Mouse (Mus musculus) hindbrain, embryonic 13.5 days (tissue): ENCODE measurements at regions not wholly inside any gene's neighbourhood (a gene's known extent, or its start where the extent isn't known, plus 50 kb on each side); places are given as distances from the start of the nearest gene placed in this dataset.

ENCODE experiments used
- ATAC-seq: fragments of 200-750 bp; cut with Nextera tagmentation; 2 replicates; pipeline ENCODE4 v1.8.0; 2017; ENCODE audit warnings: moderate TSS enrichment; ENCODE audit not compliant: low FRiP score
- H3K27ac ChIP-seq: fragments of 300-500 bp; sonication (generic); 2 replicates; pipeline ENCODE4 v1.5.1; 2015; ENCODE audit warnings: inconsistent platforms, mild to moderate bottlenecking, moderate library complexity
- H3K27me3 ChIP-seq: fragments of 300-500 bp; sonication (generic); 2 replicates; pipeline ENCODE4 v1.6.1; 2015; ENCODE audit warnings: mild to moderate bottlenecking, inconsistent platforms
- H3K36me3 ChIP-seq: fragments of 300-500 bp; sonication (generic); 2 replicates; pipeline ENCODE4 v1.6.1; 2015; ENCODE audit warnings: mild to moderate bottlenecking, inconsistent platforms
- H3K4me1 ChIP-seq: fragments of 300-500 bp; sonication (generic); replicated peaks from 2 replicates; pipeline ENCODE4 v1.6.1; 2015; ENCODE audit warnings: inconsistent platforms
- H3K4me2 ChIP-seq: fragments of 300-500 bp; sonication (generic); 2 replicates; pipeline ENCODE4 v1.6.1; 2015; ENCODE audit warnings: inconsistent platforms, mild to moderate bottlenecking, moderate library complexity
- H3K4me3 ChIP-seq: fragments of 300-500 bp; sonication (generic); 2 replicates; pipeline ENCODE4 v1.5.1; 2015; ENCODE audit warnings: mild to moderate bottlenecking, inconsistent platforms
- H3K9ac ChIP-seq: fragments of 300-500 bp; sonication (generic); 2 replicates; pipeline ENCODE4 v1.6.1; 2015; ENCODE audit warnings: mild to moderate bottlenecking, inconsistent platforms
- H3K9me3 ChIP-seq: fragments of 300-500 bp; sonication (generic); 2 replicates; pipeline ENCODE4 v1.6.1; 2016; ENCODE audit warnings: inconsistent platforms
- WGBS: fragments of 180-500 bp; shearing (Covaris S2); methylation state at CpG from one replicate; pipeline ENCODE4 v1.1.7; 2015; 5-methylcytosine and 5-hydroxymethylcytosine counted together

DNA sequence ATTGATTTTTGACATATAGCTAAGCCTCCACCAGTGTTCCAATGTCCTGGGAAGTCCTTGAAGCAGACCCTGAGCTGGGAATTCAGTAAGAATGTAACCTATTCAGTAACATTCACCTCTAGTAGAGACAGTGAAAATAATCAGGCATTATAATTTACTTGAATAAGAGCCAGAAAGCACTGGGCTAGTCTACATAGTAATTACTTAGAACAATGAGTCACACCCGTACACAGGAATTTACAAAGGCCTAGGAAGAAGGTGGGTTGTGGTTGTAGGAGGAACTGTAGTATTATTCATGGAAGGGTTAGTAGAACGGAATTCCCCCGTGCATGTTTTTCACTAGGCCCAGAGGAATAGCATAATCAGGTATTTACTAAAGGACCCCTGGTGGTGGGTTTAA, 106.3 kb upstream of the Ddhd1 start:
- Histone ChIP-seq H3K4me1 (no peaks in the 10 kb centered on the region), H3K9me3 (no peaks in the 10 kb centered on the region), H3K9ac (no peak overlapping the region), H3K27me3 (no peaks in the 10 kb centered on the region), H3K36me3 (no peaks in the 10 kb centered on the region), H3K4me2 (no peak overlapping the region), H3K27ac (no peak overlapping the region), H3K4me3 (no peak overlapping the region)
- ATAC-seq, result no peak
- WGBS, result 59% methylated on average over 3 of the region's 3 CpGs

DNA sequence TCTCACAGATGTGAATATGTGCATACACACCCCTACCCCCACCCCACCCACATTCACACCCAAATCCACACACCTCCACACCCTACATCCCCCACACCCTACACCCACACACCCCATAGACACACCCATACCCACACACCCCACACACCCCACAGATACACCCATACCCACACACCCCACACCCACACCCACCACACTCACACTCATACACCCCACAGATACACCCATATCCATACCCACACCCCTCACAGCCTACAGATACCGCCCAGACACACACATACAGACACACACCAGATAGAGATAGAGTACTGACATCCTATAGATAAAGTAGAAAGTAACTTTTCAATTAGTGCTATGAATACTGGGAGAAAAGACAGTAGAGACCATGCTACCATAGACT, 108.6 kb upstream of the Ddhd1 start:
- Histone ChIP-seq H3K36me3 (no peaks in the 10 kb centered on the region), H3K27me3 (no peaks in the 10 kb centered on the region), H3K4me1 (no peaks in the 10 kb centered on the region), H3K27ac (no peak overlapping the region), H3K9me3 (no peaks in the 10 kb centered on the region), H3K9ac (no peak overlapping the region), H3K4me2 (no peak overlapping the region), H3K4me3 (no peak overlapping the region)
- WGBS, result 85% methylated on average over 1 of the region's 1 CpGs
- ATAC-seq, result no peak

- 0 out of 2 replicates have a peak, but pooled peaks cover 4% of the 10 kb centered on the region for H3K4me1 ChIP-seq
- WGBS, result 14% methylated on average over 19 of the region's 19 CpGs
- peak; percentile 81 for ATAC-seq
- no peak overlapping the region for H3K4me3 ChIP-seq
- H3K9me3 ChIP-seq, result no peaks in the 10 kb centered on the region
- H3K27me3 ChIP-seq, result no peaks in the 10 kb centered on the region
- no peaks in the 10 kb centered on the region for H3K36me3 ChIP-seq
- H3K27ac ChIP-seq, result no peak overlapping the region
- H3K4me2 ChIP-seq, result peak overlapping the region; percentile 43
- peak overlapping the region; percentile 40; the same call in 1 of the 2 replicates for H3K9ac ChIP-seq
These were observed 114.8 kb upstream of the Ddhd1 start for GRCm38 (mm10) chr14:45772665-45773277.

GRCm38 (mm10) chr14:45773326-45773725, 115.4 kb upstream of the Ddhd1 start:
- Histone ChIP-seq H3K9ac (no peak overlapping the region), H3K36me3 (no peaks in the 10 kb centered on the region), H3K9me3 (no peaks in the 10 kb centered on the region), H3K27me3 (no peaks in the 10 kb centered on the region), H3K27ac (no peak overlapping the region), H3K4me2 (no peak overlapping the region), H3K4me3 (no peak overlapping the region), H3K4me1 (0 out of 2 replicates have a peak, but pooled peaks cover 4% of the 10 kb centered on the region)
- no peak for ATAC-seq
- 27% methylated on average over 7 of the region's 7 CpGs for WGBS

DNA sequence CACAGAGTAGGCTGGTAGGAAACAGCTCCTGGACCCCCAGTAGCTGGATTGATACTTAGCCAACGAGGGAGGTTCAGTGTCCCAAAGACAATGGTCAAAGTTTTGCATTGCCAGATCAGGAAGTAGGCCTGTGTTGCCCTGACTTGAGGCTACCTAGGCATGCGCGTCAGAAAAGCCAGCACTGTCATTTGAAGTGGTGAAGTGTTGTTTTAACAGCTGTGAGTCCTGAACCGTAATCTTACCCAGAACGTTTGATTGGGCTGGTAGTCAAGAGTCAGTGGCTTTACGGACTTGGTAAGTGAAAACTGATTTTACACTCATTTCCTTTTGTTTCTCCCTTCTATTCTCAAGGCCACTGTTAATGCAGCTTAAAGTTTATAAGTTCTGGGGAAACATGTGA, 123.9 kb upstream of the Ddhd1 start:
- Histone ChIP-seq H3K4me3 (no peak overlapping the region), H3K9ac (no peak overlapping the region)

GRCm38 (mm10) chr14:45794980-45795379, 137.0 kb upstream of the Ddhd1 start:
- 94% methylated on average over 1 of the region's 1 CpGs for WGBS
- Histone ChIP-seq H3K4me1 (no peaks in the 10 kb centered on the region), H3K4me2 (no peak overlapping the region), H3K27ac (no peak overlapping the region), H3K4me3 (no peak overlapping the region), H3K9me3 (no peaks in the 10 kb centered on the region), H3K27me3 (no peaks in the 10 kb centered on the region), H3K36me3 (no peaks in the 10 kb centered on the region), H3K9ac (no peak overlapping the region)
- ATAC-seq, result no peak

More for the DNA sequence above, 123.9 kb upstream of the Ddhd1 start:
- Histone ChIP-seq H3K27me3 (no peaks in the 10 kb centered on the region), H3K27ac (no peak overlapping the region), H3K4me1 (no peaks in the 10 kb centered on the region), H3K4me2 (no peak overlapping the region), H3K9me3 (no peaks in the 10 kb centered on the region), H3K36me3 (no peaks in the 10 kb centered on the region)
- no peak for ATAC-seq
- 85% methylated on average over 6 of the region's 6 CpGs for WGBS

DNA sequence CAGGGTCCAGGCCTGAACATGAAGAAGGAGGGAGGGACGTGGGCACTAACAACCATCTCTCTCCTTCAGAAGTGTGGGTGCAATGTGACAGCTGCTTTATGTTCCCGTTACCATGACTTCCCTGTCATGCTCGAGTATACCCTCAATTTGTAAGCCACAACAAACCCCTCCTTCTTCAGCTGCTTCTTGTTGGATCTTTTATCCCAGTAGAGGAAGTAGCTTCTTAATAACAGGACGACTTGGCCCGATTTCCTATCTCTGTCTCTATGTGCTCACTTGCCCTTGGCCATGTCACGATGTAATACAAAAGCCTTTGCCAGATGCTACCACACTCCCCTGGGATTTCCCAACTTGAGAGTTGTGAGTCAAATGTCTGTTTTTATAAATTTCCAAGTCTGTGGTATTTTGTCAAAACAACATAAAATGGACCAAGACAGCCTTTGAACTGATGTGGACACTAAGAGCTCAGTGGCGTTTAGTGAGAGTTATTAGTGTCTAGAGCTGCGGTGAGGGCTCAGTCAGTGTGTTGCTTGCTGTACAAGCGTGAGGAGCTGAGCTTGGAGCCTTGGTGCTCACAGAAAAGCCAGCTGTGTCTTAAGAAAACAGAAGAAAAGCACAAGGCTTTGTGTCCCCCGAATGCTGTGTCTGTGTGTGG, 138.8 kb upstream of the Ddhd1 start:
- Histone ChIP-seq H3K4me3 (no peak overlapping the region), H3K27ac (no peak overlapping the region), H3K9ac (no peak overlapping the region), H3K27me3 (no peaks in the 10 kb centered on the region), H3K9me3 (no peaks in the 10 kb centered on the region), H3K4me1 (no peaks in the 10 kb centered on the region), H3K4me2 (no peak overlapping the region), H3K36me3 (no peaks in the 10 kb centered on the region)
- ATAC-seq, result no peak
- 74% methylated on average over 10 of the region's 10 CpGs for WGBS

DNA sequence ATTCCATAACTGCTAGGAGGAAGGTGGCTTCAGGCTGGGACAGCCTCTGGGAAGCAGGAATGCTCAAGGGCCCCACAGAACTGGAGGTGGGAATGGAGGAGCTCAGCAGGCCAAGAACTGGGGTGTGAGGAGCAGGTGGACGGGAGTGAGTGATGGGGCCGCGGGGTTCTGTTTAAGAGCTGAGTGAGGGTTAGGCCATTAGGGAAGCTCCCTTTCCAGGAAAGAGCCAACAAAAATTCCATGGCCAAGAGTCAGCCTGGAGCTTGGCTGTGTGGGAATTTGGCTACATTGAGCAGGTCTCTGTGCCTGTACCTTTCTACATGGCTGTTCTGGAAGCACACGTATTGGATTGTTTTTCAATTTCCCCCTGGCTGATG, 139.4 kb upstream of the Ddhd1 start:
- H3K36me3 ChIP-seq, result no peaks in the 10 kb centered on the region
- H3K27ac ChIP-seq, result no peak overlapping the region
- no peak overlapping the region for H3K4me3 ChIP-seq
- no peak for ATAC-seq
- no peak overlapping the region for H3K4me2 ChIP-seq
- no peaks in the 10 kb centered on the region for H3K9me3 ChIP-seq
- no peak overlapping the region for H3K9ac ChIP-seq
- 95% methylated on average over 4 of the region's 4 CpGs for WGBS
- no peaks in the 10 kb centered on the region for H3K27me3 ChIP-seq
- no peaks in the 10 kb centered on the region for H3K4me1 ChIP-seq

DNA sequence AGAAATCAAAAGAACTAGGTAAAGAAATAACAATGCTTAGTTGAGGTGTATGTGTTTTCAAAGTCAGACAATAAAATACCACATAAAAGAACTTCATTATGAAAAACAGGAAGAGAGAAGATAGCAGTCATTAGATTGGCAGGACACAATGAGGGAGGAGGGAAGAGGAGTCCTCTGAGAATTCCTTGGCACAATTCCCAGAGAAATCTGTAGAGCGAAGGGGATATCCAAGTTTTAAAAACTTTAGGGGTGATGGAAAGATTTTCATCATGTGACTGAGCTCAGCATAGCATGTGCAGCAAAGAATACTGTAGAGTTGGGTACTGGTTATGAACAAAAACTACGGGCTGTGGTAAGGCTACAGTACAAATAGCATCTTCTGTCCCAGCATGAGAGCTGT, 141.3 kb upstream of the Ddhd1 start:
- H3K9me3 ChIP-seq, result no peaks in the 10 kb centered on the region
- ATAC-seq, result no peak
- H3K4me2 ChIP-seq, result no peak overlapping the region
- H3K27ac ChIP-seq, result no peak overlapping the region
- no peaks in the 10 kb centered on the region for H3K36me3 ChIP-seq
- no peak overlapping the region for H3K9ac ChIP-seq
- H3K4me1 ChIP-seq, result no peaks in the 10 kb centered on the region
- 86% methylated on average over 2 of the region's 2 CpGs for WGBS
- no peak overlapping the region for H3K4me3 ChIP-seq
- H3K27me3 ChIP-seq, result no peaks in the 10 kb centered on the region

DNA sequence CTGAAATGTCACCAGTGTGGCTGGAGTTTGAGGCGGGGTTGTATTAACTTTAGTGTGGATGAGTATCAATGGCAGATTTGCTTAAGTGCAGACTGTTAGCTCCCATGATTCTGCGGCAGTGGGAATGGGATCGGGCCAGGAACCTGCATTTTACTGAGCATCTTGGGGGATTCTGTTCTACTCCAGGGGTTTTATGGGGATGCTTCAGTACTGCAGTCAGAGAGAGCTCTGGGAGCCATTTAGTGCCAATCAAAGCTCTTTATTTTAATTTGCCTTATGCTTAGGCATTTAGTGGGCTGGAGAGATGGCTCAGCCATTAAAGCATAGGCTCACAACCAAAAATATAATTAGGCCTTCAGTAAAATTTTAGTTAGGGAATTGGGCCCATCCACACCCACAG, 148.0 kb upstream of the Ddhd1 start:
- 93% methylated on average over 3 of the region's 3 CpGs for WGBS
- Histone ChIP-seq H3K36me3 (no peaks in the 10 kb centered on the region), H3K27me3 (no peaks in the 10 kb centered on the region), H3K27ac (no peak overlapping the region), H3K4me2 (no peak overlapping the region), H3K4me3 (no peak overlapping the region), H3K9ac (no peak overlapping the region), H3K9me3 (no peaks in the 10 kb centered on the region), H3K4me1 (no peaks in the 10 kb centered on the region)
- no peak for ATAC-seq

GRCm38 (mm10) chr14:45806726-45807280, 148.9 kb upstream of the Ddhd1 start:
- Histone ChIP-seq H3K27ac (no peak overlapping the region), H3K4me3 (no peak overlapping the region), H3K4me1 (no peaks in the 10 kb centered on the region), H3K36me3 (no peaks in the 10 kb centered on the region), H3K27me3 (no peaks in the 10 kb centered on the region), H3K9me3 (no peaks in the 10 kb centered on the region), H3K9ac (no peak overlapping the region), H3K4me2 (no peak overlapping the region)
- WGBS, result 86% methylated on average over 7 of the region's 7 CpGs
- no peak for ATAC-seq

GRCm38 (mm10) chr14:45807767-45808166, 149.8 kb upstream of the Ddhd1 start:
- no peak overlapping the region for H3K4me3 ChIP-seq
- ATAC-seq, result no peak

DNA sequence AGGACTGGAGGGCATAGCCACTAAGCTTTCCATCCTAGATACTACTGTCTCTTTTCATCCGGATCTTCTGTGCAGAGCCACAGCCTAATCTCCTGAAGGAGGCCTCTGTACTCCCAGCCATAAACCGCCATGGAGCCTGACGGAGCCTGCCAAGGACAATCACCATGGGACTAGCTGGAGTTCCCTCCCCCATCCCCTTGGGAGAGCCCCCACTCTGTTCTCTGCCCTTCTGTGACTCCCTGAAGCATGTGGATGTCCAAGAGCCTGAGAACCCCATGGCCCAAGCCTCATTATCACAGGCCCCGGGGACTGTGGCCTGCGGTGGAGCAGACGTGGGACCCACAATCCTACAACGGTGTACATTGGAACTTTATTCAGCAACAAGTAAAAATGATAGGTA, 151.5 kb upstream of the Ddhd1 start:
- H3K4me1 ChIP-seq, result no peaks in the 10 kb centered on the region
- 89% methylated on average over 7 of the region's 7 CpGs for WGBS
- no peak for ATAC-seq

More at GRCm38 (mm10) chr14:45807767-45808166, 149.8 kb upstream of the Ddhd1 start:
- Histone ChIP-seq H3K36me3 (no peaks in the 10 kb centered on the region), H3K27ac (no peak overlapping the region), H3K4me1 (no peaks in the 10 kb centered on the region), H3K4me2 (no peak overlapping the region), H3K27me3 (no peaks in the 10 kb centered on the region), H3K9ac (no peak overlapping the region), H3K9me3 (no peaks in the 10 kb centered on the region)
- 92% methylated on average over 7 of the region's 7 CpGs for WGBS

More for the DNA sequence above, 151.5 kb upstream of the Ddhd1 start:
- Histone ChIP-seq H3K27ac (no peak overlapping the region), H3K36me3 (no peaks in the 10 kb centered on the region), H3K9ac (no peak overlapping the region), H3K27me3 (no peaks in the 10 kb centered on the region), H3K4me2 (no peak overlapping the region), H3K9me3 (no peaks in the 10 kb centered on the region), H3K4me3 (no peak overlapping the region)
